Mouse (Mus musculus) kidney, postnatal 36 days (tissue): ENCODE results near the gene Gm13030.
"Not testable (repeated sequence)": the region's sequence is repeated elsewhere in the genome, so short reads cannot be mapped to it uniquely, and the experiment has no call there.

ENCODE experiments used
- DNase-seq, 2 experiments: peaks; one replicate each; pipeline ENCODE4 v3.0.0; 2021 to 2022; ENCODE audit warnings: mixed read lengths in 2 of 2

Gene Gm13030

DNA sequence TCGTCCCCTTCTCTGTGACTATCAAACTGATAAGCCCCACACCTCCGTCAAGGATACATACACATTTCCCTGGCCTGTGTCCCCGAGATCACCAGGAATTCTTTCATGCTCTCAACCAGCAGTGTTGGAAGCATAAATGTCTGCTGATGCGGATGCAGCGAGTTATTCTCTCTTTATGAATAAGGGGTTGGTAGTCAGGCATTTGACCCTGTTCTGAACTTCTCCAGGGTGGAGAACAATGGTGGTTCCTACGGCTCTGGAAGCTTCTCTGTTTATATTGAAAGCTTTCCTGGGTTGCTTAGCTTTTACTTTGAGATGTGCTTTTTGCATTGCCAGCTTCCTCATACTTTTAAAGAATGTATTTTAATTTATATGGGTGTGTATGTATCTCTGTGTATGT is at the start of gene Gm13030:
TSS of gene Gm13030 (minus strand) at position 101 of the 400 bp plus-strand sequence.
- no peak for DNase-seq

DNA sequence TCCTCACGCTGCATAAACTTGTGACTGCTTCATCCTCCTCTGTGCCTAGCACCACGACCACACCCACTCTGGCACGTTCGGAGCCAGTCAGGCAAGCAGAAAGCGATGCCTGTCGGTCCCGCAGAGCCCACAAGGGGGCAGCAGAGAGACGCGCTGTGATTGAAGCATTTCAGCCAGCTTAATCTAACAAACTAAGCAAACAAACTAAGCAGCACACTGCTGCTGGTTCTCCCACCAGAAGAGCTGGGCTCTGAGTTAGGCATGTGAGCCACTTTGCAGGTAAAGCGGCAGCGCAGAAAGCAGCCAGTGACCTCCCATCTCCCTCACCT is 48.3 kb upstream of the Gm13030 start:
- peak; percentile 95 to 98 for DNase-seq

DNA sequence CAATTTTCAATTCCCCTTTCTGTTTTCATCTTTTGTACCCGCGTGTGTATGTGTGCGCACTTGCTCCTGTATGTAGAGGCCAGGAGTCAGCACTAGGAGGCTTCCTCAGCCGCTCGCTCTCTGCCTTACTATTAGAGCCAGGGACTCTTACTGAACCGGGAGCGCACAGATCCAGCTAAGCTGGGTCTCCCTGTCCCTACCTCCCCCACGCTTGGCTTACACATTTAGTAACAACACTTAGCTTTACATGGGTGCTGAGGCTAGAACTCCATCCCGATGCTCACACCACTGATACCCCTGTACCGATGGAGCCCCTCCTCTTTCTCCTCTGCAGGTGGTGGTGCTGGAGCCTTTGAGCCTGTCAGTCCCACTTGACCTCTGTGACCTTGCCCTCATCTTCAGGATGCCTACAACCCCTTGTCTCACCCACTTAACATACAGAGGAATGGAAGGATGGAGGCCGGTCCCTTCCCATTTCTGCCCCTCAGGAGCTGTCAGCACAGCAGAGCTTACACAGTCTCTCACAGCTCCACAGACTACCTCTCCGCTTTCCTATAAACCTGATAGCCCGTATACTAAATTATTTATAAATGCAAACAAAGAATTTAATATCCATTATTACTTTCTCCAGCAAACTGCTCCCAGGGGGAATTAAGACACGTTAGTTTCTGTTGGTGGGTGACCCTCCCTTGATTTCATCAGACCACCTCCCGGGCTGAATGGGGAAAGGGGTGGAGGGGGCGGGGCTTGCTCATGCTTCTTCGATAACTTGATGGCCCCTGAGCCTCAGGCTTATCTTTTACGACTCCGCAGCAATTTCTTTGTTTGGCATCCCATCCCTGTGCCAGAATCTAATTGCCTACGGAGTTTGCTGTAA is 47.7 kb upstream of the Gm13030 start:
- no peak for DNase-seq

DNA sequence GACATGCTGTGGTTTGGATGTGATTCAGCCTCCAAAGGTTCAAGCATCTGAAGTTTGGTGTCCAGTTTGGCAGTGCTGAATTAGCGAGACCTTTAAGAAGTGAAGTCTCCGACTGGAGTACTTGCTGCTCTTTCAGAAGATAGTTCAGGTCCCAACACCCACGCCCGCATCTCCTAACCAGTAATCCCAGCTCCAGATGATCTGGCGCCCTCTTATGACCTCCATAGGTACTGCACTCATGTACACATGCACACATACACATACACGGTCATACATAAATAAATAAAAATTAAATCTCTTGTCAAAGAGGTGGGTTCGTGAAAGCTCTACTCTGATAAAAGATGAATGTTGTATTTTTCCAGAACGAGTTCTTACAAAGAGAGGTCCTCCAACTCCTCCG is 43.5 kb upstream of the Gm13030 start:
- DNase-seq: no peak

DNA sequence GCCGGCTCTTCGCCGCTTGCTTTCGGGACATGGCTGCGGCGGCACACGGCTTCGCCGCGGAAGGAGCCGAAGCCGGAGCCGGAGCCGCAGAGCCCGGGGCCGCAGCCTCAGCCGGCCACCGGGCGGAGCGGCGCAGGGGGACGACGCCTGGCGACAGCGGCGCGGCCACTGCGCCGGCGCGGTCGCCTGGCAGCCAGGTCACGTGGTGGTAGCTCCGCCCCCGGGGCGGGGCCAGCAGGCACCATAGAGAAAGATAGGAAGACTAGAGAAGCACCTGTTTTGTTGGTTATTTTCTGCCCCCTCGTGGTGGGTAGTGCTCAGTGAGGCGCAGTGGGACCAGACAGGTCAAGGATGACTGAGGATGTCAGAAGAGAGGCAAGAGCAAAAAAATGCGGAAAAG is 40.0 kb upstream of the Gm13030 start, which contains the start of gene Otud3:
TSS of gene Otud3 (minus strand) at position 149 of the 400 bp plus-strand sequence.
- peak; percentile 96 to 98 for DNase-seq

DNA sequence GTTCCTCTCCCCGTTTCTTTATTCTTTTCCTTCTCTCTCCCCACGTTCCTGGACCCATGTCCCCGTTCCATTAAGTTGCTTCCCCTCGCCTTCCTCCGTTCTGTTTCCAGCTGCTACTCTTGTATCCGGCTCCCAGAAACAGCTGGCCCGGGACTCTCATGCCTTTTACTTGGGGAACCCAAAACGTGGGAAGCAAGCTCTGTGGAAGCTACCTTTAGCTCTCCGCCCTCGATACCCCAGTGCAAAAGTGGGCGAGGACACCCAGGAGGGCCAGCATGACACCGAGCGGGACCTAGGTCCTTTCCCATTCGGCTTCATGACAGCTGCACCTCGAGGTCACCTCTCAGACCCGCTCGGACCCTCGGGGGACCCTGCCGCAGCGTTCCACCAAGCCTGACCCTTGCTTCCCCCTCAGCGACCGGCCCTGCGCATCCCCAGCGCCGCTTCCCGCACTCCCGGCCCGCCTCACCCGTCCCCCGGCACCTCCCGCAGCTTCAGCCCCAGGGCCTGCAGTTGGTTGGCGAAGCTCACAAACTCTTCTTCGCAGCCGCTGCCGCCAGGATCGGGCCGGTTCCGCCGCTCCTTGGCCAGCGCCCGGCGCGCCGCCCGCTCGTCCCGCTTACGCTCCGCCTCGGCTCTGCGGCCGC is 39.5 kb upstream of the Gm13030 start:
- DNase-seq: peak; percentile 6 to 21

DNA sequence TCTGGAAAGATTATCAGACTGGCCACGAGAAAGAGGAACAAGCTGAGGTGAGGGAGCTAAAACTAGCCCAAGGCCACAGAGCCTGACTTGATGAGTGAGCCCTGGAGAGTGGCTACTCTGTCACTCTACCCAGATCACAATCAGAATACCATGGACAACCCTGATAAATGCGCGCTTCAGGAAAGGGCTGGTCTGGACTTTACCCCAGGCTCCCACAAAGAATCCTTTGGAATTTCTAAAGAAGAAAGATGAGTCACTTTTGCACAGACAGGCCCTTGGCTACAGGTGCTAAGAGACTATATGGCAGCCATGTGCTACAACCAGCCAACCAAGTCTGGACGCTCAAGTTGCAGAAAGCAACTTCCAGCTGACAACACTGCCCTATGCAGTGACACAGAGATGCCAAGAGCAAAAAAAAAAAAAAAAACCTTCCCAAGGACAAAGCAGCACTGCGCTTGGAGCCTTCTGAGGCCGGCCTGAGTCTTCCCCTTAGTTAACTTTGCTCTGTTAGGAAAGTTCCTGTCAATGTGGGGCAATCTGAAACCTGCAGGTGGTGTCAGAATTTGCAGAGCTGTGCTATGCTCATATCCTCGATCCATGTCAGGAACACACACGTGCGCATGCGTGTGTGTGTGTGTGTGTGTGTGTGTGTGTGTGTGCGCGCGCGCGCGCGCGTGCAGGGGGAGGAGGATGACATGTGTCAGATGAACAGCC is 32.0 kb upstream of the Gm13030 start:
- DNase-seq: no peak

DNA sequence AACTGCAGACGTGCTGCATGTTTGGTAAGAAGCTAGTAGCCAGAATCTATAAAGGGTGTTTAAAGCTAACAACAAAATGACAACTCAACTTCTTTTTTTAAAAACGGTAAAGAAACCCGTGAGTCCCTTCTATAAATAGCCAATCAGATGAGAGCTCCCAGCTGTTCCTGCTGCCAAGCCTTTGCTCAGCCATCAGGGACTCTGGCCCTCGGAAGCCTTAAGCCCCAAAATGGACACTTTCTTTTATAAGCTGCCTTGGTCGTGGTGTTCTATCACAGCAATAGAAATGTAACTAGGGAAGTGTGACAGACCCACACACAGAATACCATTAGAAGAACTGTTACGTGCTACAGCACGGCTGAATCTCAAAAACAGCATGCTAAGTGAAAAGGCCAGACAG is 25.6 kb upstream of the Gm13030 start:
- DNase-seq: no peak

DNA sequence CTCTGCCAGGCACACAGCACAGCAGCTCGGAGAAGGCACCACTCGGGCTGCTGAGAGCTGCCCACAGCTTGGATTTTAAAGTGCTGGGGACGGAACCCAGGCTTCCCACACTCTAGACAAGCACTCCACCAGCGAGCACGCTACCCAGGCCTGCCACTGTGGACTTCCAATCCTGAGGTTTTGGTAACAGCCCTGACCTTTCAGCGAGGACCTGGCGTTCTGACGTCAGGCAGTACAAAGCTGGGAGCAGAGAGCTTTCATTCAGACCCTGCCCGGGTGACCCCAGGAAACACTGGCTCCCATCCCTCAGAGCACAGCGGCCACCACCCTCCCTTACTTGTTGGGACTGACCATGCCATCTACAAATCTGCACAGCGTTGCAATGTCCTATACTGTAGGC is 20.0 kb upstream of the Gm13030 start:
- DNase-seq: not testable (repeated sequence)

DNA sequence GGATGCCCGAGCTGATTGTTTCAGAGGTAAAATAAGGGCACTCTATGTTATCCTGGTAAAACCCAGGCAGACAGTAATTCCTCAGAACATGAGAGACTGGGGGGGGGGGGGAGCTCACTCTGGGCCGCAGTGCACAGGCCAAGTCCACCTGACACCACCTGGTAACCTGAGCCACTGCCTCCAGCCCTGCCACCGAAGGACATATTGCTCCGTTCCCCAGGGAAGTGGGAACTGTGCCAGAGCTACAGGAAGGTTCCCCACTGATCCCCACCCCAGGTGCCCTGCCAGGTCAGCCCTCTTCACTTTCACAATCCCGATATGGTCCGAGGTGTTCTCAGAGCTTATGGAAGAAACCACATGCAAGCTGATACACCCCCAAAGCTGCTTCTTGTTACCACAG is 18.9 kb upstream of the Gm13030 start:
- DNase-seq: no peak

DNA sequence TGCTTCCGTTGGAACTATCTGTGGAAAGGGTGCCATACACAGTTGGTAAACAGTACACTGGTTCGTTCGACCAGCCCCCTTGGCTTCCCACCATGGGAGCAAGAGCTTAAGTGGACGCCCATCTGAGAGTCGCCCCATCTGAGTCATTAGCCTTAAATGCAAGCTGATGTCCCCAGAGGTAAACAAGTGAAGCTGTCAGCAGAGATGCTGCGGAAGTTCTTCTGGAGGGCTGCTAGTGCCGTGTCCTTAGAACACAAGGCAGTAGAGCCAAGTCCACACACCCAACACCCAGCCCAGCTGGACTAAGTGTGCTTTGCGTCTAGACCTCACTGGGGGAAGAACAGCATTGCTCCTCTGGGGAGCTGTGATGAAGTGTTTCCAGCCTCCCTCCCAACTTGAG is 15.9 kb upstream of the Gm13030 start:
- DNase-seq: no peak

DNA sequence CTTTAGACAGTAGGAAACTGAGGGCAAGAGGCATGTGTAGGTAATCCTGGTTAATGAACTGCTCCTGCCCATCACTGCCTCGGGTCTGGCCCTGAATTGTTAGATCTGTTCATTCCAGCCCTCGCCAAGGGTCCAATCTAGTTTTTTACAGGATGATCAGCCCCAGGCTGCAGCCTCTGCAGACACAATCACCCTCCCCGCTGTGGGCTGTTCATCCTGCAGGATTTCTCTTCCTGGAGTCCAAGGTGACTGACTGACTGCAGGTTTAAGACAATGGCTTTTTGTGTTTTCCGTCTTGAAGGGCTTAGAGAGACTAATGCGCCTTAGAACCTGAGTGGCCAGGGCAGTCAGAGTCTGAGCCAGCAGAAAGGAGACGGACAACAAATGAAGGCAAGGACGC is 15.4 kb upstream of the Gm13030 start:
- no peak for DNase-seq

DNA sequence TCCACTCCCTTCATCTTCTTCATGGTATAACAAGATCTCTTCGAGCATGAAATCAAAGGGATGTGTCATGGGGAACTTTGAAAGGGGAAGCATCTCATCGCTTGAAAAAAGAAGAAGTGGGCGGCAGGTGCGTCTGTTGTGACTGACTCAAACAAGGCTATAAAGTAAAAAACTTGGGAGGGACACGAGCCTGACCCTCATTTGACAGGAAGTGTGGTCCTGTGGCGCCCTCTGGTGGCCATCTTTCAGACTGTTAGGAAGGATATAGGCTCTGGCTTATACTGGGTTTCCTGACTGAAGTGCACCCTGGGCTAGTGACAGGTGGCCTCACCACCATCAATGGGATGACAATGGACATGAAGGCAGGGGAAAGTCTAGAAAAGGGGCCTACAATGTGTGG is 10.5 kb upstream of the Gm13030 start:
- DNase-seq: peak; percentile 77 to 95

DNA sequence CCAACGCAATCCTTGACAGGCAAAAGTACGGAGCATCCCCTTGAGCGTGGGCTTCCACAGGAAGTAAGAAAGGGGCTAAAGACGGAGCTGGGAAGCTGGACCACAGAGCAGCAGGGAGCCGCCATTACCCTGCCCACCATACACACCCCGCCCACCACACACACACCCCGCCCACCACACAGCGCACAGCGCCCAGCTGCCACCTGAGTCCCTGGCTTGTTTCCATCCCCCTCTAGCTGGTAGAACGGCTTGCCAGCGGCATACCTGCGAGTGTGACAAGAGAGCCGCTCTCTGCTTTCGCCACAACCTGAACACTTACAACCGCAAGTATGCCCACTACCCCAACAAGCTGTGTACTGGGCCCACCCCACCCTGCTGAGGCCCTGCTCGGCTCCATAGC is 8.4 kb upstream of the Gm13030 start:
- DNase-seq: no peak

DNA sequence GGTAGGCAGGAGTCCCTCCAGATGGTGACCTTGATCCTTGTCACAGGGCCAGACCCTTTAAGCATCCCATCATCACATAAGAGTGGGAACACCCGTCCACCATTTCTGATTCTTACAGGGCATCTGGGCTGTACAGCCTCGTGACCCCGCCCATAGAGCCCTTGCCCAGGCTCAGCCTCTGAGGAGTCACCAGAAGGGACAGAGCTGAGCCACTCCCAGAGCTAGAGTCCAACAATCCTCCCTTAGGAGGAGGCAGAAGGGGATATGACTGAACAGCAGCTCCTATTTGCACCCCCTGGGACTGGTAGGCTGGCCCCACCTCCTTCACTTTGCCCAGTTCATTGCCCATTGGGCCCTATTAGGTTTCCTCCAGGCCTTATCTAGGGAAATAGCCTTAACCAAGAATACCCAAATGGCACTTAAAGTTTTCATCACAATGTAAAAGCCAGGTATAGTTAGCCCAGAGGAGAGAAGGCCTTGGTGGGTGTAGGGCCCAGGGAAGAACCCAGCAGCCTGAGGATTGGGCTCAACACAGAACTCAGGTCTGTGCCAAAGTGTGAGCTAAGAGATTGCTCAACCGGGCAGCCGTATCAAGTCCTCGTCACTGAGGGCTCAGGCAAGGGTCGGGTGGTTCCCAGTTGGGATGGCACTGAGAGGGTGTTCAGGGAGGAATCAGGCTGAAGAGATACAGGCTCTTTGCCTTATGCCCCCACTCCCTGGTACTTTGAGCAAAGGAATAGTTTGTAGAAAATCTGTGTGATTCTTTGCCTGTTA is 7.2 kb upstream of the Gm13030 start:
- DNase-seq: no peak

DNA sequence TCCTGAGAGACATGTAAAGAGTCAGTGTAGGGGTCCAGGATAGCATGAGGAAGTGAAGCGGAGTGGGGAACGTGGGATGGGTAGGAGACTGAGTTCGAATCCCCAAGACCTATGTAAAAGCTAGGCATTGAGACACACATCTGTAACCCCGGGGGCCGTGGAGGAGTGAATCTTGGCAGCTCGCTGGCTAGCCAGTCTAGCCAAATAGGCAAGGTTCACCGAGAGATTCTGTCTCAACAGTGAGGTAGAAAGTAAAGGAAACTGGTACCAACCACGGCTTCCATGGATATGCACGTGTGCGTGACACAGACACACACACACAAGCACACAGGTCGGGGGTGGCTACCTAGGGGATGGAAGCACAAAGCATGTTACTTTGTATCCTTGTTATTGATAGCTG is 6.0 kb upstream of the Gm13030 start:
- no peak for DNase-seq

DNA sequence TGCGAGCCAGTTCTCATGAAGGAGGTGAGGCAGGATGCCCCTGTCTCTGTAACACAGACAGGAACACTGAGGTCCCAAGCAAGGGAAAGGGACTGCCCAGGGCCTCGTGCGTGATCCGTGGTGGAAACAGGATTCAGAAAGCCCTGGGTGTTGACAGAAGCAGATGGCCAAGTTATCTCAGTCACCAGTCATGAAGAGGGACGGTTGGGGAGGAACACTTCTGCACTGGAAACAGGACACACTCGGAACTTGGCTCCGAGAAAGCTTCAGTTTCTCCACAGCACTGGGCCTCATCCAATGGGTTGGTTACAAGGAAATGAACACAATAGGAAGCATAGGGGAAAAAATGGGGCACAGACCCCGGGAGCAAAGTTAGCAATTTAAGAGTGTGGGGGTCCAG is 5.0 kb upstream of the Gm13030 start:
- DNase-seq: no peak

DNA sequence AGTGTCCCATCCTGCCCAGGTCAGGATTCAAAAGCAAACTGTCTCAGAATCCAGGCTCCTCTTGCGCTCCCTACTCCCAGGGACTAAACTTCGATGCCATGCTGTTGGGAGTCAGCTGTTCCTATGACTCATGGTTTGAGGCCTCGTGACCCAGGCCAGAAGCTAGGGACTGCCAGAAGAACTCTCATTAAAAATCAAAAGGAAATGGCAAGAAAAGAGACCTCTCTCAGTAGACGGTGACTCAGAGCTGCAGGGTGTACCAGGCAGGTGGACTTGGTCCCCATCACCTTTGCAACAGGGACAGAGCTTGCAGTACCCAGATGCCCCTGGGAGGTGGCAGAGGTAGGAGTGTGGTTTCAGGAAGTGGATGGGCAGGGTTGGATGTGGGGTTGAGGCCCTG is 4.0 kb upstream of the Gm13030 start, which contains the start of gene Pla2g2e:
TSS of gene Pla2g2e (plus strand) at position 212 of the 400 bp plus-strand sequence.
- DNase-seq: no peak

DNA sequence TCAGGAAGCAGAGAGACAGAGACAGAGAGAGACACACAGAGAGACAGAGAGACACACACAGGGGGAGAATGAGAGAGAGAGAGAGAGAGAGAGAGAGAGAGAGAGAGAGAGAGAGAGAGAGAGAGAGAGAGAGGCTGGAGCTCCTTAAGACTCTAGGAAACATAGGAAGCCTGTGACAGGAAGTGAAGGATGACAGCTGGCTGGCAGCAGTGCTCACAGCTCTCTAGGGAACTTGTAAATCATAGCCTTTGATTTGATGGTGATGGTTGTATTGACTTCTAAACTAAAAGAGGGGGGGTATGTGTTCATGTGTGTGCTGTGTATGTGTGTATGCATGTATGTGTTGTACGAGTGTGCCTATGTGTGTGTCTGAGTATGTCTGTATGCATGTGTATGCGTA is 2.2 kb upstream of the Gm13030 start:
- no peak for DNase-seq

DNA sequence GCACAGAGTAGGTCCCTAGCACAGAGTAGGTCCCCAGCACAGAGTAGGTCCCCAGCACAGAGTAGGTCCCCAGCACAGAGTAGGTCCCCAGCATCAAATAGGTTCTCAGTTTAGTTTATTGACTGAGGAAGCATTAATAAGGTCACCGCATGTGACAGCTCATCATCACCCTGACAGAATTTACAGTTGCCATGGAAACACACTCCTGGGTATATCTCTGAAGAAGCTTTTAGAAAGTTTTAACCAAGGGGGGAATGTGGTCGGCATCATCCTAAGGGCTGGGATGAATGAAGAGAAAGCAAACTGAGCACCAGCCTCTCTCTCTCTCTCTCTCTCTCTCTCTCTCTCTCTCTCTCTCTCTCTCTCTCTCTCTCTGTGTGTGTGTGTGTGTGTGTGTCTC is 1.5 kb upstream of the Gm13030 start:
- DNase-seq: not testable (repeated sequence)

DNA sequence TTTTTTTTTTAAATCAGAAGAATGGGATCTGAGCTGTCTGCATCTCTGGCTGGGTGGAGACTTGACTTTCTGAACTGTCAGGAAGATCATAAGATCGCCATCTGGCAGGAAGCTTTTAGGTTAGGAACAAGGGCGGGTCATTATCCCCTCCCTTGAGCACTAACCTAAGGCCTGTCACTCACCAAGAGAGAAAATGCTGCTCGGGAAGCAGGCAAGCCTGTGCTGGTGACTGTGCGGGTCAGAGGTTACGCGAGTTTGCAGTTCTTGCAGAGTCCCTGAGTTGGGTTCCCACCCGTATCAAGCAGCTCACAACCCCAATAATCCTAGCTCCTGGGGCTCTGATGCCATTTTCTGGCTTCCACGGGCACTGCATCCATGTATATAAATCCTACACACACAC is 5.1 kb downstream of the Gm13030 start:
- DNase-seq: peak in 1 of 2 experiments; percentile 16

DNA sequence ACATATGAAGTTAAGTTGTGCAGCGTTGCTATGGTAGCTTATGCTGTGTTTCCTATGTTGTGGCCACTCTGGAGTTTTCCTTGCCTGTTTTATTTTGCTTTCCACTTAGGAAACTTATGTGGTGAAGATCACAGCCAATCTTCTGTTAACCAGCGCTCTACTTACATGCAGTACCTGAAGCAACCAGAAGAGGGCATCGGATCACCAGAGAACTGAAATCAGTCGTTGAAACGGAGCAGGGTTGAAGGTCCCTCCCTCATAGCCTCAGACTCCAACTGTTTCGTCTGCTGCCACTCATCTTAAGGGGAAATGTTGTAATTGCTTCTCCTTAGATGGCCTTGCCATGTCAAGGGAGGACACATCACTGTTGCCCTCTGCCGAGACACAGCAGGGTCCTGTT is 7.4 kb downstream of the Gm13030 start:
- DNase-seq: peak; percentile 74 to 87

DNA sequence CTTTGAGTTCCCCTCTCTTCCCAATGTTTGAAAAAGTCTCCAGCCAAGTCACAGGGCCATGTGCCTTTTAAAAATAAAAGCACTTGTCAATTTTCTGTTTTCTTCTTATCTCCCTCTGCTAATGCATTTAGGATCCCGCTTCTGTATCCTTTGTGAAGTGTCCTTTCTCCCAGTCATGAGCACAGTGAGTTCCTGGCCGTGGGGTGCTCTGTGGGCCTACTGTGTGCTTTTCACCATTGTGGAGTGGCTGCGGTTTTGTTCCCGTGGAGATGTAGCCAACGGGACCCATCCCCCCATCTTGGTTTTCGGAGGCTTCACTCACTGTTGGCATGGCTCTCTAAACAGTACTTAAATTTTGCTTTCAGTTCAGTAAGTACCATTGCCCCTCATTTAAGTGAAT is 7.8 kb downstream of the Gm13030 start:
- DNase-seq: no peak
